Mouse (Mus musculus): ENCODE measurements around the gene Rabep1.

Rabep1 gene

DNA sequence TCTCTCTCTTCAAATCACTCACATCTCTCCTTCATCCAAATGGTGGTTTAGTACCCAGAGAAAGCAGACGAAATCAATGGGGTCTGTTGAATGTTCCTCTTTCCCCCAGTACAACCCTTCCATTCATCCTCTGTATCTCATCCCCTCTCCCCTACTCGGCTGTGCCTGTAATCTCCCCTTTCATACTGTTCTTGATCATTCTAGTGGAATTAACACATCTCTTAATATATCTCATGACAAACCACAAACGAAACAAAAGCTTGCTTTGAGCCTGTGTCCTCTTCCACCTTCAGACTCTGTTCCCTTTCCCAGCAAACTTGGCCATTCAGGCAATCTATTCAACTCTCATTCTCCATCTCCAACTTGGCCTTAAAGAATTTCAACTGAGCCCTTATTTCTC, 13.4 kb upstream of the Rabep1 start:
- DNase-seq (ENCODE audit: low read depth): no peak

DNA sequence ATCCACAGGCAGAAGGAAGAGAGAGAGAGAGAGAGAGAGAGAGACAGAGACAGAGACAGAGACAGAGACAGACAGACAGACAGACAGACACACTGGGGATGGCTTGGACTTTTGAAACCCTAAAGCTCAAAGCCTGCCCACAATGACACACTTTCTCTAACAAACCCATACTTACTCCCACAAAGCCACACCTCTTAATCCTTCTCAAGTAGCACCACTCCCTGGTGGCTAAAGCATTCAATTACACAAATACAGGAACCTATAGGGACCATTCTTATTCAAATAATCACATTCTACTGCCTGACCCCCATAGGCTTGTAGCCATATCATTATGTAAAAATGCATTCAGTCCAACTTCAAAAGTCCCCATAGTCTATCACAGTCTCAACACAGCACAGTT, 11.2 kb upstream of the Rabep1 start:
- DNase-seq (ENCODE audit: low read depth): no peak

DNA sequence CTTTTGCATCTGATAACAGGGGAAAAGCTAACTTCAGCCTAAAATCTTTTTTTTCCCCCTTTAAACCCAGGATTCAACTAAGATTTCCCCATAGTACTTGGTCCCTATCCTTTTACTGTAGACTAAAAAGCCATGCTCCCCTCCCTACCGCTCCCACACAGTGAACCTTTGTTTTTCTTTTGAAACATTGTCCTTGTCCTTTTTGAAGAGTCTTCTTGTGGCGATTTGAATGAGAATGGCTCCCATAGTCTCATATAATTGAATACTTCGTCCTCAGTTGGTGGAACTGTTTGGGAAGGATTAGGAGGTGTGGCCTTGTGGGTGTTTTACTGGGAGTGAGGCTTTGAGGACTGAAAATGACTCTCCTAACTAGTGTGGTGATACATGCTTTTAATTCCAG, 10.7 kb upstream of the Rabep1 start:
- no peak for DNase-seq (ENCODE audit: low read depth)

DNA sequence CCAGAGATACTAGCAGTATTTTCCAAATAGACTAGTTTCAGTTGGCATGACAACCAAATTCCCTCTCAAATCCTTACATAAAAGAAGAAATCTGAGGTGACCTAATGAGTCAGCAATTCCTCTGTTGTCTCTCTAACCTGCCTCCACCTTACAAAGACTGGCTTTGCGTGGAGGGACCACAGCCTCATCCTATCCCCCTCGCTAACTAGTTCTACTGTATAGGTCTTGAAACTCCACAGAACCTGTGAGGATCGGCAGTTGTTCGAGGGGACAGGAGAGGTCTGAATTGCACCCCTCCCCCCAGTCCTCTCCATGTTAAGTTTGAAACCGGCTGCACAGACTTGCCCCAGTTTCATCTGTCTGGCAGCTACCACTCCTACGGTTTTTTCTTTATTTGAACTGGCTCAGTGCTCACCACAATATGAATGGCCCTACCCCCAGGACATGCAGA, 9.2 kb upstream of the Rabep1 start:
- DNase-seq (ENCODE audit: low read depth): no peak

DNA sequence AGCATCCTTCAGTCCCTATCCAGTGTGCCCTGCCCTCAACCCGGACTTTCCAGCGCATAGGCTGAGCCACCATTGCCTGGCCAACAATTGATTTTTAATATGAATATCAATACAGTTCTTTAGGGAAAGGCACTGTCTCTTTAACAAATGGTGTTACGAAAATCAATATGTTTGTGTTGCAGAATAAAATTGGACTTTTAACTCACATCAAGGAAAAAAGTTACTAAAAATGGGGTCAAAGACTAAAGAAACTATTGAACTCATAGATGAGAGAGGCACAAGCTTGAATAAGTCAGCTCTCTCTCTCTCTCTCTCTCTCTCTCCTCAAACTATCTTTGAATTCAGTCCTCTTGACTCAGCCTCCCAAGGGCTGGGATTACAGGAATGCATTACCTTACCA, 7.5 kb upstream of the Rabep1 start:
- DNase-seq (ENCODE audit: low read depth): no peak

DNA sequence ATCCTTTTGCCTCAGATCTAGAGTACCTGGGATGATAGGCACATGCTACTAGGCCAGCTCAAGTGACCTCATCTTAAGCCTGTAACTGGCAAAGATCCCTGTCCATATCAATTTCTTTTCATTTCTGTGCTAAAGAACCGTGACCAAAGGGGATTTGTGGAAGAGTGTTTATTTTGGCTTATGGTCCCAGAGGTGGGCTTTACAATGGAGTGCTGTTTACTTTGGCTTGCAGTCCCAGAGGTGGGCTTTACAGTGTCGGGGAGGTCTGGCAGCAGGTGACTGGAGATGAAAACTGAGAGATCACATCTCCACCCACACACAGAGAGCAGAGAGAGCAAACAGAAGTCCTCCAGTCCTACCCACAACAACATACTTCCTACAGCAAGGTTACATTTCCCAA, 6.0 kb upstream of the Rabep1 start:
- no peak for DNase-seq (ENCODE audit: low read depth)

DNA sequence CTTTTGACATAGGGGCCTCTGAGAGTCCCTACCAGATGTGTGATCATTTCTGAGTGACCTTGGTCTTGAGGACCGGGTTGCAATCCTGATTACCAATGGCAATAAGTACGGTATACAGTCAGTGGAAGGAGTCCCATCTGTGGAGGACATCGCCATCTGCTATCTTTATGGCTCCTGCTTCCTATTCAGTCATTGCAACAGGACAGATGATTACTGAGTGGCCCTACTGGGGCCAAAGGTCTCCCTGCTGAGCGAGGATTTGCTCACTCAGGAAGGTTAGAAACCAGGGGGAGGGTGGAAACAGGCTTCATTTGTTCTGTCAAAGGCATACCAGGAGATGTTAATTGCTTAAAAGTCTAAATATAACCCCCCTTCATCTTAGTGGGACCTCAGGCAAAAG, 1.6 kb upstream of the Rabep1 start:
- DNase-seq (ENCODE audit: low read depth): peak; percentile 51

DNA sequence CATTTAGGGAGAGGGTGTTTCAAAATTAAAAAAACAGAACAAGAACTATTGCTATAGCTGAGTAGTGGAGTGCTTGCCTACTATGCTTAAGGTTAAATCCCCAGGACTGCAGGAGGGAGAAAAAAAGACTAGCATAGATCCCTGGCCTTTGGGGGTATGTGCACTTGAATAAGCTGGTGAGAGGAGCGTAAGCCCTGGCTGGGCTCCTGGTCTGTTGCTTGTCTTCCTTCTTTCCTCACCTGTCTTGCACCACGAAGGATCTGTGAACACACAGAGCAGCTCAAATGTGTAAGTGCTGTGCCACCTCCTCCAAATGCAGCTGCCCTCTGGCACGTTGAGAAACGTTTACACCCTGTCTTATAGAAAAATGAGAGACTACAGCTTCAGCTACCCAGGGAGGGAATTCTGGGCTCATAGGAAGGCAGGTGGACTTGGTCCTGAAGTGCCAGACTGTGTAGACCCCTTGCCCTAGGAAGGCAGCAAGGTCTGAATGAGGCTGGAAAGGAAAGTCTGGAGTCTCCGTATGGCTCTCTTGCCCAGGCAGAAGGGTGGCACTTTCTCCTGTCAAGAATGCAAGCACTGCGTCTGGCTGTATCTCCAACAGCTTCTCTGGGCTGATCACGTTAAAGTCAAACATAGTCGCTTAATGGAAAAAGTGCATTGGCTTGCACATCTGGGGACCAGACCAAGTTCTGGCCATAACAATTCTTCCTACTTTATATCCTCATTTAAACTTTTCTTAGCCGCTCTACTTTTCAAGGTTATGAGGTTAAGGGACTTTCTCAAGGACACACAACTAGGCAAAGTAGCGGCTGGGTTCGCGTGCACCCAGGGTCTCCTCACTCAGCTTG, 652 bp upstream of the Rabep1 start:
- no peak for DNase-seq (ENCODE audit: low read depth)

DNA sequence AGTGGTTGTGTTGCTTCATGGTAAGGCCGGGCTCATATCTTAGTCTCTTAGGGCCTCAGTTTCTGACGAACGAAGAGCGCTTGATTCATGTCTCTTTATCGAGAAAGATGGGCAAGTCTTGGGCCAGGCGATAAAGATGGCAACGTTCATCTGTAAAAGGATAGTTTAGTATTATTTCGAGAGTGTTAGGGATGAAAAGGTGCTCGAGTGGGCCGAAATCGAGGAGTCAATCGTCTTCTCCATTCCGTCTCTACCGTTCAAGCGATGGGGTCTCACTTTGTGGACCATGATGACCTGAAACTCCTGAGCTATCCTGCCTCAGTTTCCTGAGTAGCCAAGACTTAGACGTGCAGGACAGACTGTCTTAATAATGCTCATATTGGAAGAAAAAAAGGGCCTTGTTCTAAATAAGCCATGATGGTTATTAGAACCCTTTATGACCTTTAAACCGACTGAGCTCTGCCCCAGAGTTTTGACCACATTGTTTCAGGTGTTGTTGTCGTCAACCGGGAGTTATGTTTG, 940 bp downstream of the Rabep1 start:
- DNase-seq (ENCODE audit: low read depth): no peak

DNA sequence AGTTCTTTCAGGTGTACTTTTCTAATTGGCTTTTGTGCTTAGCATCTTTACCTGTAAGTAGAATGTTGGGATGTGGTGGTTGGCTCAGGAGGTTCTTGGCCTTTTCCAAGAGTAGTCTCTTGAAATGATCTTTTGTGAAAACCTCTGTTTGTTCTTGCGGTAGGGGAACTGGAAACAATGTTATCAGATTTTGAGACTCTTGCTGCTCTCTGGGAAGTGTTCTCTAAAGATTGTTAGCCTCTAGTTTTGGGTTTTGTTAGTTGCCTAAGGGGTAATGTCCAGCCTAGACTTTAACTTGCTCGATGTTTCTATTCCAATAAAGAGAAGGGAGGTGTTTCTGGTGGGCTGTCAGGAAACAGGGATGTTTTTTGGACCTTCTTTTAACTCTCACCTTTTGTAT, 1.5 kb downstream of the Rabep1 start:
- DNase-seq (ENCODE audit: low read depth): no peak

DNA sequence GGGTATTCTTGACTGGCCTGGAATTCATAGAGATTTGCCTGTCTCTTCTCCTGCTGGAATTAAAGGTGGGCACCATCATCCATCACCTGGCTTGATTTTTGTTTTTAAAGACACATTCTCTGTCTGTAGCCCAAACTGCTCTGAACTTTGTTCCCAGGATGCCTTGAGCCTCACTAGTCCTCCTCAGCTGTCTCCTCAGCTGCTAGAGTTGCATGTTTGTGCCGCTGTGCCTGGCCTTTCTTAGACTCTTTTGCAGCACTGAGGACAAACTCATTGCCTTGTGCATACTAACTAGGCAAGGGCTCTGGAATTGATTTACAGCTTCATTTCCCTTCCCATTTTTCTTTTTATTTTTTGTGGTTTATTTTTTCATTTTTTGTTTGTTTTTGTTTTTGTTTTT, 15.8 kb downstream of the Rabep1 start:
- no peak for DNase-seq (ENCODE audit: low read depth)

DNA sequence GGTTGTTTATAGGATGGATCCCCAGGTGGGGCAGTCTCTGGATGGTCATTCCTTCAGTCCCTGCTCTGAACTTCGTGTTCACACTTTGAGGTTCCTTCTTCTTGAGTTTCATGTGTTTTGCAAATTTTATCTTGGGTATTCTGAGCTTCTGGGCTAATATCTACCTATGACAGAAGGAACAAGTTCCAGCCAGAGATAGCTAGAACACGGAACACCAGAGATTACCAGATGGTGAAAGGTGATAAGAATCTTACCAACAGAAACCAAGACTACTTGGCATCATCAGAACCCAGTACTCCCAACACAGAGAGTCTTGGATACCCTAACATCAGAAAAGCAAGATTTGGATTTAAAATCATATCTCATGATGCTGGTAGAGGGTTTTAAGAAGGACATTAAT, 18.6 kb downstream of the Rabep1 start:
- DNase-seq (ENCODE audit: low read depth): peak; percentile 44

DNA sequence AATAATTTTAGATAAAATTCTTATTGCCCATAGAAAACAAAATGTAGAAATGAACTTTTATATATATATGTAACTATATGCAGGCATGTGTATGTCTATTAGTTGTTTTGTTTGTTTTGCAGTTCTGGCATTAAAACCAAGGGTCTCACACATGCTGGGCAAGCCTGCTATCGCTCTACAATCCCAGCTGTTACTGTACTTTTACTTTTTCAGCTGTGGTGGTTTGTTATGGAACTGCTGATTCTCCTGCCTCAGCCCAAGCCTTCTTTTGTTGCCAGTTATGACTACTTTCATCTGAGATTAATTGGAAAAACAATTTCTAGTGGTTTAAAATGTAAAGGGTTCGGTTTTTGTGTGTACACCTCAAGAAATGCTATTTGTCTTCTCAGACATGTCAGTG, 20.6 kb downstream of the Rabep1 start:
- no peak for DNase-seq (ENCODE audit: low read depth)

DNA sequence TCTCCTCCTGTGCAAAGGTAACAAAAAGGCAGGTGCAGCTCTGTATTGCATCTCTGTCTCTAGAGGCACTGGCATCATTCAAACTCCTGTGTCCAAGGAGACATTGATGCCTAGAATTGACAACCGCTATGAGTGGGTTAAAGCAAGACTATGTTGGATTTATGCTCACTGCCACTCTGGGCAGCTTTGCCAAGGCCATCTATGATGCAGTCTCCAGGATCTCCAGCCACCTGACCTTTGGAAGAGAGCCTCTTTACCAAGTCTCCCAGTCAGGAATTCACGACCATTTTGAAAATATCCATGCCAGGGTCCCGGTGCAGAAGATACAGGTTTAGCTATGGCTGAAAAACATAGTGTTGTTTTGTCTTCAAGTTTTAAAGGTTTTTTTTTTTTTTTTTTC, 24.7 kb downstream of the Rabep1 start:
- no peak for DNase-seq (ENCODE audit: low read depth)

DNA sequence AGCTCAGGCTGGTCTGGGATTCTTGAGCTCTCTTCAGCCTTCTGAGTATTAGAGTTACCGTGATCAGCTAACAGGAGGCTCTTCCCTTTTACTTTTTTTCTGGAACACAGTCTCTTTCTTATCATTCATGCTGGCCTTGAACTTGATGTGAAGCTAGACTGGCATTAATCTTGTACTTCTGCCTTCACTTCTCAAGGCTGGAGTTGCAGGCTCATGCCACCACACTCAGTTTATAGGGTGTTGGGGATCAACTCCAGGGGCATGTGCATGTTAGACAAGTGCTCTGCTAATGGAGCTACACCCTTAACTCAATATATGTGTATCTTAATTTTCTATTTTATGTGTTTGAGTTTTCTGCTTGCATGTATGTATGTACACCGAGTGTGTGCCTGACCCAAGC, 25.2 kb downstream of the Rabep1 start:
- no peak for DNase-seq (ENCODE audit: low read depth)

DNA sequence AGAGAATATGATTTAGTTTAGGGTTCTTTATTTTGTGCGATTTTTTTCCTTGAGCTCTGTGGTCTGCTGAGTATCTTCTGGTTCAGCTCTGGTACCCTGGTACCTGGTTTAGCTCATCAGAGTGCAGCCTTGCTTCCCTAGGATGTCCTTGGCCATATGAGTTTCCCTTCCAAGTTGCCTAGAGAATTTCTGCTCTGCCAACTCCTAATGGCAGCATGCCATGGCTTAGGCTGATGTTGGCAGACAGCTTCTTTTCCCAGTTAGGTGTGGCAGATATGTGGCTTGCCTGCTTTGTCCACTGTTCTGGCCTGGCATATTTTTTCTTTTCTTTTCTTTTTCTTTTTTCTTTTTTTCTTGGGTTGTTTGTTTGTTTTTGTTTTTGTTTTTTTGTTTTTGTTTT, 25.8 kb downstream of the Rabep1 start:
- no peak for DNase-seq (ENCODE audit: low read depth)

DNA sequence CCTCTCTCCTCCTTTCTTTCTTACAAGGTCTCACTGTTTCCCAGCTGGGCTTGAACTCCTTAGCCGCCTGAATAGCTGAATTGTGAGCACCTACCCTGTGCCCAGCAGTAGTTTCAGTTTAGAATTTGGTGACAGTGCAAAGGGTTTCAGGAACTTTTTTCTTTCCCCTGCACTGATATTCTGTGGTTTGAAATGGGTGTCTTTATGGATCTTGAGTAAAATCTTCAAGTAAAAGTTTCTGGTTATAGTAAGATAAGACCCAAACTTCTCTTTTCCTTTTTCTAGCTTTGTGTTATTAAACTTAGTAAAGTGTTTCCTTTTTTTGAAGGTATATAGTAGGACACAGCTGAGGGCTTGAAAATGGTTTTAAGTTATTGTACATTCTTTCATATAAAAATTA, 26.5 kb downstream of the Rabep1 start:
- peak; percentile 44 for DNase-seq (ENCODE audit: low read depth)

DNA sequence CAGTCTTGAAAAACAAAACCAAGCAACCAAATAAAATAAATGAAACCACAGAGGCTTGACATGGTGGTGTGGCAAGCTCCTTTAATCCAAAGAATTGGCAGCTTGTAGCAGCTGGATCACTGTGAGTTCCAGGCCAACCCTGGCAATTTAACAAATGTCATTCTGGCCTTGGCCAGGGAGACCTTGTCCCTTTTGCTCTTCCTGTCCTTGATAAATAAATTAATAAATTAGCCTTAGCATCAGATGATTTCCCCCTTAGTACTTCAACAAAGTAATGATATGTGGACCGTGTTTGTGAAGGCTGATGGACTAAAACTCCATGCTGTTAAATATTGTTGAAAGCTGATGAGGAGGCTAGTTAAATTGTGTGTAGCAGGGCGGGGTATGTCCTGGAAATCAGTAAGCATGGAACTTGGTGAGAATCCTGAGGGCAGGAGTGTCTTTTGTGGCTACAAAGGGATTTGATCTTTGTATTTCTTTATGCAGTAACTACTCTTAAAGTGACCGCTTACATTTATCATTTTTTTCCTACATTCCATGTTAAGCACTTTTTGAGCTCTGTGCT, 27.3 kb downstream of the Rabep1 start:
- DNase-seq (ENCODE audit: low read depth): no peak

DNA sequence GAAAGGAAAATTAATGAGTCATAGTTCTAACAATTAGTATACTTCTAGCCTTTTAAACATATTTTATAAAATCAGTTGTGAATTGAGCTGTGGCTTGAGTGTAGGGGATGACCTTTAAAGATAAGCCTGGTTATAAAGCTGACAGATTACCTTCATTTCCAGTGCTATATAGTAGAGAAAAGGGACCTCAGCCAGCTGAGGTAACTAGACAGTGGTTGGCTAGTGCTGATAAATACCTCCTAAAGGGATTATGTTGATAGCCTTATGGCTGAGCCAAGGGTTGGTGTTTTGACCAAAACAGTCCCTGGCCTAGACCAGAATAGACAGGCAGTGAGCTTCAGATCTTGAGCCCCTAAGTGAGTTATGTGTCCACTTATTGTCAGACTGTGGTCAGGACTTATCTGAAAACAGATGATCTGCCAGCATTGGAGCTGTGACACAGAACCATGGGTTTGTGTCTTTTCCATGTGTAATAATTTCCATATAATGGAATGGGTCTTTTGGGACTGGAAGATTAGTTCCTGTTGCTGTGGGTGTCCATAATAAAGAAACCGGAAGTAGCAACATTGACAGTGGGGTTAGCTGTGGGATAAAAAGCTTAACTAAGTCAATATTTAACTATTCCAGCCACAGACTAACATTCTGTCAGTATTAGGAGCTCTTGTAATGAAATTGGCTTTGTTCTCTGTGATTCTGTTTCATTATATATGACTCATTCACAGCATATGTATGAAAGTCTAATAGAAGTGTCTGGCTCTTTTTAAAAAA, 29.5 kb downstream of the Rabep1 start:
- DNase-seq (ENCODE audit: low read depth): peak; percentile 45

DNA sequence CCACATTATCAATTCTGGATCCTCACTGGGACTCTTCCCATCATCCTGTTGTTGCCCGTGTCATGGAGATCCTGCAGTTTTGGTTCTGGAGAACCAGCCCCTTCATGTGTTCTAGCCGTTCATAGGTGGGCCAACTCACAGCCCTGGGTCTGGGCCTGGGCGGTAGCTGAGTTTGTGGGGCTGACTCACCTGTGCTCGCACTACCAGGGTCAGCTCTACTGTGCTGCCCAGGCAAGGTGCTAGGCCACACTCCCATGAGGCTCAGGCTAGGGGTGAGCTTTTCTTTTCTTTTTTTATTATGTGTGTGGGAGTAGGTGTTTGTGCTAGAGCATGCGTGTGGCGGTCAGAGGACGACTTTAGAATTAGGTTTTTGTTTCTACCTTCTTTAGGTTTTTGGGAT, 33.1 kb downstream of the Rabep1 start:
- no peak for DNase-seq (ENCODE audit: low read depth)

DNA sequence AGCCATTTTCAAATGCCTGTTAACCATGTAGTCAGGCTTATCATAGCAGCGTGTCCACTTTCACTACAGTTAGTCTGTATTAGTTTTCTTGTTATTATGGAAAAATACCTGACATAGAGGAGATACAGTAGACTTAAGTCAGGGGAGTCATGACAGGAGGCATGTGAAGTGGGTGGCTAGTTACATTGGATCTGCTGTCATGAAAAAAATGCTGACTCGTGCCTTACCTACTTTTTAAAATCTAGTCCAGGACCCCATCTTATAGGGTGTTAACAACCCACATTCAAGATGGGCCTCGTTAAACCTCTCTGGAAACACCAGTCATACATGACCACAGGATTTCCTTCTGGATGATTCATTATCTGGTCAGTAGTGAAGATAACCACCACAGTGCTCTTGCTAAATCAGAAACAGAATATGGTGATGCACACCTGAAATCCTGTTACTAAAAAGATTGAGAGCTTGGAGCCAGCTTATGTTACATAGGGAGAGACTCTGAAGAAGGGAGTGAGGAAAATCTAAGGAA, 38.4 kb downstream of the Rabep1 start:
- DNase-seq (ENCODE audit: low read depth): peak; percentile 92

DNA sequence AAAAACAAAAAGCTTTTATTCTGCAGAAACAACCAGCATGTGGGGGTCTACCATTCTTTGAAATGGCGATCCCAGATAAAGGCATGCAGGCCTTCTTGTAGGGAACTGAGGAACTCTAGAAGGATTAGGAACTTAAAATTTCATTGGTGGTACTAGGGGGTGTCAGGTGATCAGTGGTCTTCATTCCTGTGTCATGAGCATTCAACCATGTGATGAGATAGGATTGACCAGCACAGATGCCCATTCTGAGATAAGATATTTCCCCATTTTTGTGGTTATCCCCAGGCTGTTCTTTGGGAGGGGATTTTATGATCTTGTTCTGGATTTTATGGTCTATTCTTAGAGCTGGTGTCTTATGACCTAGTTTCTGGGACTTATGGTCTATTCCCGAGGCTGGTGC, 46.1 kb downstream of the Rabep1 start:
- DNase-seq (ENCODE audit: low read depth): peak; percentile 70

DNA sequence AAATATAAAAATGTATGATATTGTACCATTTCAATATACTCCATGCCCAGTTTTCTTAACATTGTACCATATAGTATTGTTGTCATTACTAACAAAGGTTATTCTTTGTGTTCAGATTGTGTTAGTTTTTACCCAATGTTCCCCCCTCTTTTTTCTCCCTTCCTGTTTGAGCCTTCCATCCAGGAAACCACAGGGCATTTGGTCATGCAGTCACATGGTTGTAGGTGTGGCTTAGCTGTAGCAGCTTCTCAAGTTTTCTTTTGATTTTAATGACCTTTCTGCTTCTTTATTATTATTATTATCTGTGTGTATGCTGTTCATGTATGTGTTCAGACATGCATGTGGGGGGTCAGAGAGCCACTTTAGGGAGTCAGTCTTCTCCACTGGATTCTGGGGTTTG, 47.0 kb downstream of the Rabep1 start:
- DNase-seq (ENCODE audit: low read depth): peak; percentile 74

Measured in 416B (cell line).